Mouse (Mus musculus) CH12.LX (cell line): Measurements from ENCODE around the gene Galnt9.

Experiments
- CHD2 ChIP-seq: IDR thresholded peaks from 2 replicates; pipeline ENCODE4 v1.6.1; 2011; ENCODE audit warnings: low read length, improper control_type of control experiment
- CTCF ChIP-seq, 2 experiments: IDR thresholded peaks in 1 of 2; conservative IDR thresholded peaks in 1 of 2; 2 replicates each; pipeline ENCODE4 v1.5.1; 2011 to 2012; ENCODE audit warnings: low read depth in 2 of 2, low read length in 2 of 2, improper control_type of control experiment in 1 of 2, inconsistent platforms in 1 of 2, mild to moderate bottlenecking in 1 of 2, moderate library complexity in 1 of 2
- MAX ChIP-seq: IDR thresholded peaks from 2 replicates; pipeline ENCODE4 v1.6.1; 2011; ENCODE audit warnings: low read length, improper control_type of control experiment
- PAX5 ChIP-seq: IDR thresholded peaks from 2 replicates; pipeline ENCODE4 v1.6.1; 2012; ENCODE audit warnings: low read length, inconsistent platforms, mixed read lengths
- ZKSCAN1 ChIP-seq: IDR thresholded peaks from 2 replicates; pipeline ENCODE4 v1.6.1; 2012; ENCODE audit warnings: low read depth, inconsistent platforms, low read length, improper control_type of control experiment, borderline replicate concordance
- ZMIZ1 ChIP-seq: IDR thresholded peaks from 2 replicates; pipeline ENCODE4 v1.6.1; 2012; ENCODE audit warnings: low read depth, mild to moderate bottlenecking, inconsistent platforms, low read length, improper control_type of control experiment
- ZNF384 ChIP-seq: IDR thresholded peaks from 2 replicates; pipeline ENCODE4 v1.6.1; 2012; ENCODE audit warnings: low read depth, low read length, improper control_type of control experiment, inconsistent platforms

DNA sequence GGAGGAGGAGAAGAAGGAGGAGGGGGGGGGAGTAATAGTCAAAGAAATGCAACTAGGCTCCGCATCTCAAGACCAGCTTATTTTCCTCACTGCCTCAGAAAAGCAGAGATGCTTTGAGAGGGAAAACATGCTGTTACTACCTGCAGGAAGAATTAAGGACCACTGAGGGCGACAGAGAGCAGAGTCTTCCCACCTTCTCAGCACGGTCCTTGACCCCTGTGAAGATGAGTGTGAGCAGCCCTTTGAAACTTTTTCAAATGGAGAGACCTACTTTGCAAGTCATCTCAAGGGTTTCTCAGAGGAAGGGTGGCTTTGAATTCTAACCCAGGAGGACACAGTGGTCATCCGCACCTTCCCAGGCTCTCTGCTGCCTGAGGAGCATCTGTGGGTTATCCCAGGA lies 6.7 kb downstream of the Galnt9 start:
- no peak for TF ChIP-seq ZKSCAN1
- TF ChIP-seq CTCF (conservative IDR thresholded peaks at IDR 0.05 in 1 of 2, IDR thresholded peaks at IDR 0.05 in 1 of 2; ENCODE audit: low read depth in 2 of 2, low read length in 2 of 2): peak in 1 of 2 experiments; percentile 39; a peak in 2 of 4 replicates
- no peak for TF ChIP-seq CHD2
- TF ChIP-seq ZMIZ1: no peak
- no peak for TF ChIP-seq ZNF384
- TF ChIP-seq PAX5: no peak
- no peak for TF ChIP-seq MAX
